Mouse (Mus musculus) hindbrain, postnatal 0 days (tissue): Measurements from ENCODE around the gene Ankfy1. TPM values are rescaled to one million over a fixed set of nuclear protein-coding genes. Genes with fewer than 3 reads are reported as not detected.

Experiments
- ATAC-seq: fragments of 200-750 bp; cut with Nextera tagmentation; 2 replicates; pipeline ENCODE4 v1.8.0; 2017; ENCODE audit warnings: mild to moderate bottlenecking, moderate TSS enrichment, moderate library complexity
- DNase-seq: peaks from one replicate; pipeline ENCODE4 v3.0.0-alpha.2; 2015; ENCODE audit warnings: low spot score
- H3K27ac ChIP-seq: fragments of 300-500 bp; sonication (generic); 2 replicates; pipeline ENCODE4 v1.5.1; 2014; ENCODE audit warnings: mild to moderate bottlenecking
- H3K27me3 ChIP-seq: fragments of 300-500 bp; sonication (generic); 2 replicates; pipeline ENCODE4 v1.6.1; 2014; ENCODE audit warnings: low read length, mixed read lengths; ENCODE audit not compliant: insufficient read depth
- H3K36me3 ChIP-seq: fragments of 300-500 bp; sonication (generic); 2 replicates; pipeline ENCODE4 v1.6.1; 2014; ENCODE audit warnings: low read length, mixed read lengths; ENCODE audit not compliant: insufficient read depth
- H3K4me1 ChIP-seq: fragments of 300-500 bp; sonication (generic); 2 replicates; pipeline ENCODE4 v1.6.1; 2014; ENCODE audit warnings: antibody characterized with exemption, low read length, mixed read lengths; ENCODE audit not compliant: insufficient read depth
- H3K4me2 ChIP-seq: fragments of 300-500 bp; sonication (generic); 2 replicates; pipeline ENCODE4 v1.6.1; 2014; ENCODE audit warnings: low read depth, mild to moderate bottlenecking, low read length, moderate library complexity, mixed read lengths
- H3K4me3 ChIP-seq: fragments of 300-500 bp; sonication (generic); 2 replicates; pipeline ENCODE4 v1.5.1; 2014; ENCODE audit warnings: low read length
- H3K9ac ChIP-seq: fragments of 300-500 bp; sonication (generic); replicated peaks from 2 replicates; pipeline ENCODE4 v1.6.1; 2014; ENCODE audit warnings: mild to moderate bottlenecking, low read length, moderate library complexity, mixed read lengths
- H3K9me3 ChIP-seq: fragments of 300-500 bp; sonication (generic); 2 replicates; pipeline ENCODE4 v1.6.1; 2016; ENCODE audit warnings: low read length, mixed read lengths
- CTCF ChIP-seq: IDR thresholded peaks from 2 replicates; pipeline ENCODE4 v1.5.1; 2016; ENCODE audit warnings: antibody characterized with exemption, control low read depth, low read depth
- WGBS: fragments of 180-500 bp; shearing (Covaris S2); extraction: QIAGEN DNeasy Blood & Tissue Kit; methylation state at CpG from one replicate; pipeline ENCODE4 v1.1.7; 2014; 5-methylcytosine and 5-hydroxymethylcytosine counted together
- polyA plus RNA-seq: library from polyadenylated mRNA; unstranded; fragments of >200 nt; fragmentation: Nextera tagmentation; extraction: Ambion mirVana; gene quantifications from 2 replicates; pipeline ENCODE4 v1.2.1, GENCODE M21; 2015
- total RNA-seq: library from RNA; depleted of rRNA; stranded (reverse); fragments of >200 nt; gene quantifications from 2 replicates; pipeline ENCODE4 v1.2.3, GENCODE M21; 2014

Gene Ankfy1
- total and polyA plus RNA-seq, 2 experiments from 2014 or later, result 16.0 to 42.8 TPM

GRCm38 (mm10) chr11:72760781-72761180, 71.0 kb downstream of the Ankfy1 start:
- no peak overlapping the region for H3K4me3 ChIP-seq
- no peak overlapping the region for H3K27ac ChIP-seq
- no peak overlapping the region for H3K9ac ChIP-seq
- H3K27me3 ChIP-seq, result no peaks in the 10 kb centered on the region
- no peaks in the 10 kb centered on the region for H3K4me1 ChIP-seq
- H3K36me3 ChIP-seq, result peaks cover 81% of the 10 kb centered on the region
- DNase-seq (no peak), ATAC-seq (no peak)
- WGBS, result 94% methylated on average over 1 of the region's 1 CpGs
- TF ChIP-seq CTCF, result no peak
- no peak overlapping the region for H3K4me2 ChIP-seq
- H3K9me3 ChIP-seq, result no peaks in the 10 kb centered on the region

GRCm38 (mm10) chr11:72764270-72764669, 74.5 kb downstream of the Ankfy1 start:
- whole genome bisulfite sequencing, result 82% methylated on average over 4 of the region's 4 CpGs
- peaks cover 68% of the 10 kb centered on the region for H3K36me3 ChIP-seq
- H3K27ac ChIP-seq, result no peak overlapping the region
- ATAC-seq, result no peak
- TF ChIP-seq CTCF, result no peak
- no peak overlapping the region for H3K9ac ChIP-seq
- DNase-seq, result no peak
- H3K27me3 ChIP-seq, result no peaks in the 10 kb centered on the region
- no peaks in the 10 kb centered on the region for H3K9me3 ChIP-seq
- no peak overlapping the region for H3K4me3 ChIP-seq
- no peak overlapping the region for H3K4me2 ChIP-seq
- no peaks in the 10 kb centered on the region for H3K4me1 ChIP-seq

GRCm38 (mm10) chr11:72767716-72768115, 77.9 kb downstream of the Ankfy1 start:
- no peak for TF ChIP-seq CTCF
- Histone ChIP-seq H3K4me2 (no peak overlapping the region), H3K4me3 (no peak overlapping the region), H3K9me3 (no peaks in the 10 kb centered on the region), H3K36me3 (peaks cover 37% of the 10 kb centered on the region), H3K27ac (no peak overlapping the region), H3K9ac (no peak overlapping the region), H3K4me1 (no peaks in the 10 kb centered on the region), H3K27me3 (no peaks in the 10 kb centered on the region)
- ATAC-seq (no peak), DNase-seq (no peak)
- 91% methylated on average over 8 of the region's 8 CpGs for WGBS

GRCm38 (mm10) chr11:72769061-72769460, 79.3 kb downstream of the Ankfy1 start:
- no peak overlapping the region for H3K27ac ChIP-seq
- 95% methylated on average over 3 of the region's 3 CpGs for WGBS
- TF ChIP-seq CTCF, result no peak
- ATAC-seq, result no peak
- H3K9ac ChIP-seq, result no peak overlapping the region
- H3K36me3 ChIP-seq, result peaks cover 23% of the 10 kb centered on the region
- H3K9me3 ChIP-seq, result no peaks in the 10 kb centered on the region
- H3K4me3 ChIP-seq, result no peak overlapping the region
- DNase-seq, result no peak
- no peaks in the 10 kb centered on the region for H3K4me1 ChIP-seq
- no peaks in the 10 kb centered on the region for H3K27me3 ChIP-seq
- no peak overlapping the region for H3K4me2 ChIP-seq

- H3K4me2 ChIP-seq, result no peak overlapping the region
- no peaks in the 10 kb centered on the region for H3K9me3 ChIP-seq
- no peak for ATAC-seq
- H3K36me3 ChIP-seq, result peaks cover 16% of the 10 kb centered on the region
- H3K27me3 ChIP-seq, result no peaks in the 10 kb centered on the region
- no peak overlapping the region for H3K4me3 ChIP-seq
- WGBS, result 90% methylated on average over 3 of the region's 3 CpGs
- H3K9ac ChIP-seq, result no peak overlapping the region
- H3K27ac ChIP-seq, result no peak overlapping the region
- DNase-seq, result no peak
- no peaks in the 10 kb centered on the region for H3K4me1 ChIP-seq
- TF ChIP-seq CTCF, result no peak
These were observed 80.5 kb downstream of the Ankfy1 start for GRCm38 (mm10) chr11:72770324-72770723.

- no peaks in the 10 kb centered on the region for H3K4me1 ChIP-seq
- 84% methylated on average over 5 of the region's 5 CpGs for WGBS
- ATAC-seq, result no peak
These were observed 81.0 kb downstream of the Ankfy1 start for GRCm38 (mm10) chr11:72770816-72771215.

GRCm38 (mm10) chr11:72771461-72771860, 81.7 kb downstream of the Ankfy1 start:
- no peak for TF ChIP-seq CTCF
- 74% methylated on average over 4 of the region's 4 CpGs for WGBS

More at GRCm38 (mm10) chr11:72770816-72771215, 81.0 kb downstream of the Ankfy1 start:
- Histone ChIP-seq H3K4me2 (no peak overlapping the region), H3K9ac (no peak overlapping the region), H3K27me3 (no peaks in the 10 kb centered on the region), H3K36me3 (peaks cover 16% of the 10 kb centered on the region), H3K9me3 (no peaks in the 10 kb centered on the region), H3K4me3 (no peak overlapping the region), H3K27ac (no peak overlapping the region)
- DNase-seq, result no peak
- TF ChIP-seq CTCF, result no peak

More at GRCm38 (mm10) chr11:72771461-72771860, 81.7 kb downstream of the Ankfy1 start:
- Histone ChIP-seq H3K4me3 (no peak overlapping the region), H3K4me2 (no peak overlapping the region), H3K9ac (no peak overlapping the region), H3K27me3 (no peaks in the 10 kb centered on the region), H3K36me3 (peaks cover 16% of the 10 kb centered on the region), H3K9me3 (no peaks in the 10 kb centered on the region), H3K27ac (no peak overlapping the region), H3K4me1 (no peaks in the 10 kb centered on the region)
- DNase-seq (no peak), ATAC-seq (no peak)
